Mouse (Mus musculus): ENCODE measurements around the gene Nek1.

Nek1 gene

GRCm38 (mm10) chr8:60984260-60985010 lies 8.6 kb upstream of the Nek1 start:
- in situ Hi-C loops (cut with MboI, MseI), result loop anchor here in 1 of 2 experiments (5.0 kb wide), 1 partner anchor 87 kb away; no protein-coding TSS in a partner anchor

- in situ Hi-C loops (cut with MboI, MseI), result loop anchor here in 1 of 2 experiments (10.0 kb wide), 1 partner anchor 492 kb away; the partner anchor contains the start of gene Cbr4
Observed at GRCm38 (mm10) chr8:60992561-60992909, 460 bp upstream of the Nek1 start.

- in situ Hi-C loops (cut with MboI, MseI), result loop anchor here in 1 of 2 experiments (10.0 kb wide), 1 partner anchor 491 kb away; the partner anchor contains the start of gene Cbr4
Observed at GRCm38 (mm10) chr8:60993639-60993986, 618 bp downstream of the Nek1 start.

- in situ Hi-C loops (cut with MboI, MseI), result loop anchor here in 1 of 2 experiments (10.0 kb wide), 1 partner anchor 488 kb away; the partner anchor contains the start of gene Cbr4
Observed at GRCm38 (mm10) chr8:60996468-60996867, 3.5 kb downstream of the Nek1 start.

GRCm38 (mm10) chr8:61041951-61042350 lies 49.0 kb downstream of the Nek1 start:
- in situ Hi-C loops (cut with MboI, MseI), result no loop called here

- in situ Hi-C loops (cut with MboI, MseI), result no loop called here
Observed at GRCm38 (mm10) chr8:61043874-61044273, 50.9 kb downstream of the Nek1 start.

- in situ Hi-C loops (cut with MboI, MseI), result no loop called here
Observed at GRCm38 (mm10) chr8:61046816-61047215, 53.8 kb downstream of the Nek1 start.

- in situ Hi-C loops (cut with MboI, MseI), result loop anchor here (5.0 to 25.0 kb wide), 2 partner anchors 459 to 464 kb away; no protein-coding TSS in a partner anchor
Observed at GRCm38 (mm10) chr8:61053017-61053416, 60.0 kb downstream of the Nek1 start.

- in situ Hi-C loops (cut with MboI, MseI), result loop anchor here (5.0 to 25.0 kb wide), 2 partner anchors 458 to 463 kb away; no protein-coding TSS in a partner anchor
Observed at GRCm38 (mm10) chr8:61054313-61054712, 61.3 kb downstream of the Nek1 start.

- in situ Hi-C loops (cut with MboI, MseI), result loop anchor here in 1 of 2 experiments (25.0 kb wide), 1 partner anchor 455 kb away; no protein-coding TSS in a partner anchor
Observed at GRCm38 (mm10) chr8:61056997-61057396, 64.0 kb downstream of the Nek1 start.

GRCm38 (mm10) chr8:61059143-61059542 lies 66.1 kb downstream of the Nek1 start:
- in situ Hi-C loops (cut with MboI, MseI), result loop anchor here in 1 of 2 experiments (25.0 kb wide), 1 partner anchor 453 kb away; no protein-coding TSS in a partner anchor

GRCm38 (mm10) chr8:61060412-61060811 lies 67.4 kb downstream of the Nek1 start:
- in situ Hi-C loops (cut with MboI, MseI), result loop anchor here in 1 of 2 experiments (25.0 kb wide), 1 partner anchor 452 kb away; no protein-coding TSS in a partner anchor

GRCm38 (mm10) chr8:61075059-61075458 lies 82.1 kb downstream of the Nek1 start:
- in situ Hi-C loops (cut with MboI, MseI), result no loop called here

- in situ Hi-C loops (cut with MboI, MseI), result no loop called here
Observed at GRCm38 (mm10) chr8:61110496-61110895, 117.5 kb downstream of the Nek1 start.

GRCm38 (mm10) chr8:61111940-61112339 lies 118.9 kb downstream of the Nek1 start:
- in situ Hi-C loops (cut with MboI, MseI), result no loop called here

- in situ Hi-C loops (cut with MboI, MseI), result no loop called here
Observed at GRCm38 (mm10) chr8:61121631-61122030, 128.6 kb downstream of the Nek1 start.

- in situ Hi-C loops (cut with MboI, MseI), result no loop called here
Observed at GRCm38 (mm10) chr8:61127299-61127861, 134.4 kb downstream of the Nek1 start.

GRCm38 (mm10) chr8:61132561-61133134 lies 139.7 kb downstream of the Nek1 start:
- in situ Hi-C loops (cut with MboI, MseI), result no loop called here

GRCm38 (mm10) chr8:61141869-61142268 lies 148.9 kb downstream of the Nek1 start:
- in situ Hi-C loops (cut with MboI, MseI), result no loop called here

GRCm38 (mm10) chr8:61142302-61142701 lies 149.3 kb downstream of the Nek1 start:
- in situ Hi-C loops (cut with MboI, MseI), result no loop called here

GRCm38 (mm10) chr8:61142845-61143244 lies 149.8 kb downstream of the Nek1 start:
- in situ Hi-C loops (cut with MboI, MseI), result no loop called here

GRCm38 (mm10) chr8:61148728-61149127 lies 155.7 kb downstream of the Nek1 start:
- in situ Hi-C loops (cut with MboI, MseI), result no loop called here
